Mouse (Mus musculus): Measurements from ENCODE around the gene Hoxd4.

DNA sequence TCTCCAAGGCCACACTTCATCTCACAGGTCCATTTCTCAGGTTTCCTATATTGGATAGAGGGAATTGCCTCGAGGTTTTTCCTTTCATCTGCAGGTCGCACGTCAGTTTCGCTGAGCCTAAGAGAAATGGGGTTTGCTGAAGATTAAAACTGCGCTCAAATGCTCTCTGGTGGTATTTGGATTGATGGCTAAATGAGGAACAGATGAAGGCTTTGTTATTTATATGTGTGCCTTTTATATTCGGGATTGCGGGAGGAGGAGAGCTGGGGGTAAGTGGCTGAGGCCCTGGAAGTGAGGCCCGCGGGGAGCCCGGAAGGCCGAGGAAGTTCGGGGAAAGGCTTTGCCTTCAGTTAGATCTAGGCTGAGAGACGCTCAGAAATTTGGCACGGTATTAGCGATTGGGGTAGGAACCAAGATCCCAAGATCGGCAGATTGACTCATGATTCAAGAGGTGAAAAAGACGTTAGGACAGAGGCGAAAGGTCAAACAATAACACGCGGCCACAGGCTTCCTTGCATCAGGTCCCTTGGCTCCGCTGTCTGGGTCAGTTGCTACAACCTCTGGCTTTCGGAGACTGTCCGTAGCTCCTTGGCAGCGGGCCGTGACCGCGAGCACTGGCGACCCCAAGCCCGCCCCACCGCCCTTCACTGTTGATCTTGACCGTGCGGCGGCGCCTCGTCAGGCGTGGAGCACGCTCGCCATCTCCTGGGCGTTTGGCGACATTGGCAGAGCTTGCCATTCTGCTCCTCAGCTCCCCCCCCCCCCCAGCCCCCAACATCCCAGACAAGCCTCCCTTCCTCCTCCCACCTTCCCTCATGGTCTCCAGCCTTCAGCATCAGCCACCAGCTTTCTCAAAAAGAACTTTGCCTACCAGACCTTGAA is 39.0 kb upstream of the Hoxd4 start:
- TF ChIP-seq POLR2A (IDR thresholded peaks at IDR 0.05; ENCODE audit: low read depth, low read length) (no peak), CTCF (conservative IDR thresholded peaks at IDR 0.05; ENCODE audit: insufficient read depth, insufficient read length, low read depth, low read length) (peak; percentile 66)
